Mouse (Mus musculus) forebrain, embryonic 14.5 days (tissue): ENCODE data around the gene Josd2. TPM values are rescaled to one million over a fixed set of nuclear protein-coding genes. Genes with fewer than 3 reads are reported as not detected.
A peak's percentile ranks its signal among the peaks of the same experiment; 100 is the strongest.

Source experiments
- ATAC-seq: fragments of 200-750 bp; cut with Nextera tagmentation; 2 replicates; pipeline ENCODE4 v1.8.0; 2017; ENCODE audit warnings: mild to moderate bottlenecking, moderate library complexity
- DNase-seq: peaks from one replicate; pipeline ENCODE4 v3.0.0-alpha.2; 2015; ENCODE audit warnings: low spot score
- H3K27ac ChIP-seq: fragments of 300-500 bp; sonication (generic); 2 replicates; pipeline ENCODE4 v1.5.1; 2014; ENCODE audit warnings: low read depth, mild to moderate bottlenecking, control low read depth, low read length, moderate library complexity
- H3K27me3 ChIP-seq: fragments of 300-500 bp; sonication (generic); replicated peaks from 2 replicates; pipeline ENCODE4 v1.6.1; 2014; ENCODE audit warnings: low read length, control low read depth, mixed read lengths; ENCODE audit not compliant: control insufficient read depth, insufficient read depth
- H3K36me3 ChIP-seq: fragments of 300-500 bp; sonication (generic); 2 replicates; pipeline ENCODE4 v1.6.1; 2014; ENCODE audit warnings: low read length, control low read depth; ENCODE audit not compliant: control insufficient read depth, insufficient read depth
- H3K4me1 ChIP-seq: fragments of 300-500 bp; sonication (generic); 2 replicates; pipeline ENCODE4 v1.6.1; 2014; ENCODE audit warnings: antibody characterized with exemption, low read length, control low read depth; ENCODE audit not compliant: control insufficient read depth, insufficient read depth
- H3K4me2 ChIP-seq: fragments of 300-500 bp; sonication (generic); 2 replicates; pipeline ENCODE4 v1.6.1; 2014; ENCODE audit warnings: mild to moderate bottlenecking, control low read depth, low read length
- H3K4me3 ChIP-seq: fragments of 300-500 bp; sonication (generic); 2 replicates; pipeline ENCODE4 v1.5.1; 2014; ENCODE audit warnings: low read depth, low read length, control low read depth
- H3K9ac ChIP-seq: fragments of 300-500 bp; sonication (generic); 2 replicates; pipeline ENCODE4 v1.6.1; 2014; ENCODE audit warnings: mild to moderate bottlenecking, low read length, control low read depth, moderate library complexity
- H3K9me3 ChIP-seq: fragments of 300-500 bp; sonication (generic); replicated peaks from 2 replicates; pipeline ENCODE4 v1.6.1; 2016; ENCODE audit warnings: low read length, control low read depth, mixed read lengths; ENCODE audit not compliant: control insufficient read depth
- WGBS: fragments of 180-500 bp; shearing (Covaris S2); extraction: QIAGEN DNeasy Blood & Tissue Kit; methylation state at CpG from one replicate; pipeline ENCODE4 v1.1.7; 2014; 5-methylcytosine and 5-hydroxymethylcytosine counted together
- polyA plus RNA-seq: library from polyadenylated mRNA; unstranded; fragments of >200 nt; fragmentation: Nextera tagmentation; extraction: Ambion mirVana; gene quantifications from 2 replicates; pipeline ENCODE4 v1.2.1, GENCODE M21; 2014

The Josd2 gene
- polyA plus RNA-seq, 1 experiment from 2014 or later: 49.3 TPM

GRCm38 (mm10) chr7:44490281-44490680, 22.5 kb downstream of the Josd2 start:
- Histone ChIP-seq H3K27me3 (no peaks in the 10 kb centered on the region), H3K27ac (no peak overlapping the region), H3K4me2 (no peak overlapping the region), H3K4me1 (peaks cover 10% of the 10 kb centered on the region), H3K4me3 (no peak overlapping the region), H3K9ac (no peak overlapping the region), H3K9me3 (no peaks in the 10 kb centered on the region), H3K36me3 (peaks cover 67% of the 10 kb centered on the region)
- 82% methylated on average over 4 of the region's 4 CpGs for WGBS
- DNase-seq: no peak
- ATAC-seq: no peak

GRCm38 (mm10) chr7:44491391-44491790, 23.6 kb downstream of the Josd2 start:
- DNase-seq (no peak), ATAC-seq (no peak)
- H3K4me2 ChIP-seq: no peak overlapping the region
- H3K9ac ChIP-seq: no peak overlapping the region
- no peak overlapping the region for H3K27ac ChIP-seq
- no peak overlapping the region for H3K4me3 ChIP-seq
- no peaks in the 10 kb centered on the region for H3K9me3 ChIP-seq
- peaks cover 14% of the 10 kb centered on the region for H3K4me1 ChIP-seq
- peaks cover 67% of the 10 kb centered on the region for H3K36me3 ChIP-seq
- 100% methylated on average over 5 of the region's 5 CpGs for WGBS
- H3K27me3 ChIP-seq: no peaks in the 10 kb centered on the region

- DNase-seq (no peak), ATAC-seq (no peak)
- Histone ChIP-seq H3K9ac (no peak overlapping the region), H3K36me3 (peaks cover 67% of the 10 kb centered on the region), H3K27me3 (no peaks in the 10 kb centered on the region), H3K4me2 (no peak overlapping the region), H3K4me1 (peaks cover 18% of the 10 kb centered on the region), H3K9me3 (no peaks in the 10 kb centered on the region), H3K4me3 (no peak overlapping the region), H3K27ac (no peak overlapping the region)
- WGBS: 91% methylated on average over 21 of the region's 21 CpGs
These were observed 24.5 kb downstream of the Josd2 start for GRCm38 (mm10) chr7:44492166-44492826.

- H3K9me3 ChIP-seq: no peaks in the 10 kb centered on the region
- no peak overlapping the region for H3K4me3 ChIP-seq
- peak overlapping the region; percentile 7; the same call in 1 of the 2 replicates for H3K4me2 ChIP-seq
- peak overlapping the region; percentile 35; the same call in 1 of the 2 replicates for H3K9ac ChIP-seq
- no peaks in the 10 kb centered on the region for H3K27me3 ChIP-seq
- peaks cover 21% of the 10 kb centered on the region for H3K4me1 ChIP-seq
- no peak overlapping the region for H3K27ac ChIP-seq
- WGBS: 90% methylated on average over 12 of the region's 12 CpGs
- H3K36me3 ChIP-seq: peaks cover 48% of the 10 kb centered on the region
- ATAC-seq (no peak), DNase-seq (no peak)
These were observed 26.9 kb downstream of the Josd2 start for GRCm38 (mm10) chr7:44494681-44495080.

GRCm38 (mm10) chr7:44495086-44495485, 27.3 kb downstream of the Josd2 start:
- Histone ChIP-seq H3K4me3 (peak overlapping the region; percentile 73), H3K4me1 (peaks cover 21% of the 10 kb centered on the region), H3K9ac (peak overlapping the region; percentile 95), H3K27ac (no peak overlapping the region), H3K9me3 (no peaks in the 10 kb centered on the region), H3K27me3 (no peaks in the 10 kb centered on the region), H3K4me2 (peak overlapping the region; percentile 80), H3K36me3 (peaks cover 44% of the 10 kb centered on the region)
- ATAC-seq: no peak
- WGBS: 79% methylated on average over 7 of the region's 7 CpGs
- no peak for DNase-seq

GRCm38 (mm10) chr7:44495992-44496770, 28.4 kb downstream of the Josd2 start, which contains the start of the genes Emc10 and Fam71e1:
Gene Emc10, minus strand, starts transcription at chr7:44496529.
Gene Fam71e1, plus strand, starts transcription at chr7:44496581.
- H3K4me2 ChIP-seq: peak within 1 kb of the TSS; percentile 82
- H3K9me3 ChIP-seq: no peaks in the 10 kb centered on the region
- H3K36me3 ChIP-seq: peaks cover 33% of the 10 kb centered on the region
- H3K4me3 ChIP-seq: peak within 1 kb of the TSS; percentile 73
- H3K4me1 ChIP-seq: peaks cover 21% of the 10 kb centered on the region
- DNase-seq (peak; percentile 99), ATAC-seq (peak; percentile 96)
- 0% methylated on average over 57 of the region's 58 CpGs for WGBS
- H3K27me3 ChIP-seq: no peaks in the 10 kb centered on the region
- peak within 1 kb of the TSS; percentile 95 for H3K9ac ChIP-seq
- peak within 1 kb of the TSS; percentile 97 for H3K27ac ChIP-seq

GRCm38 (mm10) chr7:44496771-44497109, 29.0 kb downstream of the Josd2 start:
- under 1% methylated on average over 23 of the region's 26 CpGs for WGBS
- peak overlapping the region; percentile 82 for H3K4me2 ChIP-seq
- ATAC-seq (no peak), DNase-seq (no peak)
- peaks cover 28% of the 10 kb centered on the region for H3K36me3 ChIP-seq
- H3K9ac ChIP-seq: peak overlapping the region; percentile 92
- H3K4me3 ChIP-seq: peak overlapping the region; percentile 73
- no peaks in the 10 kb centered on the region for H3K9me3 ChIP-seq
- H3K27ac ChIP-seq: peak overlapping the region; percentile 84
- no peaks in the 10 kb centered on the region for H3K27me3 ChIP-seq
- H3K4me1 ChIP-seq: peaks cover 21% of the 10 kb centered on the region

- Histone ChIP-seq H3K9ac (peak overlapping the region; percentile 92), H3K27ac (no peak overlapping the region), H3K4me1 (peaks cover 21% of the 10 kb centered on the region), H3K9me3 (no peaks in the 10 kb centered on the region), H3K36me3 (peaks cover 20% of the 10 kb centered on the region), H3K4me3 (peak overlapping the region; percentile 73), H3K4me2 (peak overlapping the region; percentile 82), H3K27me3 (no peaks in the 10 kb centered on the region)
- WGBS: 89% methylated on average over 10 of the region's 10 CpGs
- ATAC-seq: no peak
- no peak for DNase-seq
These were observed 29.7 kb downstream of the Josd2 start for GRCm38 (mm10) chr7:44497361-44498055.
